Mouse (Mus musculus) limb, embryonic 13.5 days (tissue): Measurements from ENCODE around the gene Efl1. TPM values are rescaled to one million over a fixed set of nuclear protein-coding genes. Genes with fewer than 3 reads are reported as not detected.

Source experiments
- ATAC-seq: fragments of 200-750 bp; cut with Nextera tagmentation; 2 replicates; pipeline ENCODE4 v1.8.0; 2017; ENCODE audit warnings: low read depth, moderate number of reproducible peaks, moderate TSS enrichment; ENCODE audit not compliant: low FRiP score
- H3K27ac ChIP-seq: fragments of 300-500 bp; sonication (generic); 2 replicates; pipeline ENCODE4 v1.5.1; 2015; ENCODE audit warnings: inconsistent platforms, mild to moderate bottlenecking, moderate library complexity
- H3K27me3 ChIP-seq: fragments of 300-500 bp; sonication (generic); 2 replicates; pipeline ENCODE4 v1.6.1; 2015; ENCODE audit warnings: mild to moderate bottlenecking, inconsistent platforms
- H3K36me3 ChIP-seq: fragments of 300-500 bp; sonication (generic); 2 replicates; pipeline ENCODE4 v1.6.1; 2015; ENCODE audit warnings: inconsistent platforms, mild to moderate bottlenecking, moderate library complexity
- H3K4me1 ChIP-seq: fragments of 300-500 bp; sonication (generic); 2 replicates; pipeline ENCODE4 v1.6.1; 2015; ENCODE audit warnings: inconsistent platforms
- H3K4me2 ChIP-seq: fragments of 300-500 bp; sonication (generic); replicated peaks from 2 replicates; pipeline ENCODE4 v1.6.1; 2015; ENCODE audit warnings: inconsistent platforms, mild to moderate bottlenecking, moderate library complexity
- H3K4me3 ChIP-seq: fragments of 300-500 bp; sonication (generic); 2 replicates; pipeline ENCODE4 v1.5.1; 2015; ENCODE audit warnings: moderate library complexity, mild to moderate bottlenecking, inconsistent platforms
- H3K9ac ChIP-seq: fragments of 300-500 bp; sonication (generic); 2 replicates; pipeline ENCODE4 v1.6.1; 2015; ENCODE audit warnings: mild to moderate bottlenecking, inconsistent platforms
- H3K9me3 ChIP-seq: fragments of 300-500 bp; sonication (generic); 2 replicates; pipeline ENCODE4 v1.6.1; 2016; ENCODE audit warnings: inconsistent platforms
- WGBS: fragments of 180-500 bp; shearing (Covaris S2); methylation state at CpG from one replicate; pipeline ENCODE4 v1.1.7; 2015; 5-methylcytosine and 5-hydroxymethylcytosine counted together
- polyA plus RNA-seq: library from polyadenylated mRNA; unstranded; fragments of >200 nt; fragmentation: Nextera tagmentation; extraction: Ambion mirVana; gene quantifications from 2 replicates; pipeline ENCODE4 v1.2.1, GENCODE M21; 2015

Gene Efl1
- polyA plus RNA-seq, 1 experiment from 2014 or later = 26.0 TPM

DNA sequence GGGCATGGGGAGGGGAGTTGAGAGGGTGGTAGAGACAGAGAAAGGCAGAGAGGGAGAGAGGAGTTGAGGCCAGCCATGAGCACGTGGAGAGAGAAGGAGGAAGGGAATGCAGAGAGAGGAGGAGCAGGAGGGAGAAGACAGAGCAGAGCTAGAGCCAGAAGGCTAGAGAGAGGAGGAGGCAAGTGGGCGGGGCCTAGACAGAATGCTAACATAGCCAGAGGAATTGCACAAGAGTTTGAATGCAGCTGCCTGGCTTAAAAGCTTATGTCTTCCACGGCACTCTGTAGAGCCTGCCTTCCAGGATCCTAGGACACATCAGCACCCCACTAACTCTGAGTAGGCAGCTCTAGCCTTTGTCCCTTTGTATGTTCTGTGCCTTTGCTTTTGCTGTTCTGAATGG is 40.3 kb downstream of the Efl1 start:
- H3K4me3 ChIP-seq = no peak overlapping the region
- H3K4me2 ChIP-seq = no peak overlapping the region
- no peaks in the 10 kb centered on the region for H3K27me3 ChIP-seq
- H3K9me3 ChIP-seq = no peaks in the 10 kb centered on the region
- WGBS = 47% methylated on average over 3 of the region's 3 CpGs
- H3K27ac ChIP-seq = no peak overlapping the region
- H3K4me1 ChIP-seq = no peaks in the 10 kb centered on the region; the same call in 1 of the 2 replicates
- H3K9ac ChIP-seq = no peak overlapping the region
- peaks cover 69% of the 10 kb centered on the region for H3K36me3 ChIP-seq
- peak; percentile 48; the same call in 1 of the 2 replicates for ATAC-seq

DNA sequence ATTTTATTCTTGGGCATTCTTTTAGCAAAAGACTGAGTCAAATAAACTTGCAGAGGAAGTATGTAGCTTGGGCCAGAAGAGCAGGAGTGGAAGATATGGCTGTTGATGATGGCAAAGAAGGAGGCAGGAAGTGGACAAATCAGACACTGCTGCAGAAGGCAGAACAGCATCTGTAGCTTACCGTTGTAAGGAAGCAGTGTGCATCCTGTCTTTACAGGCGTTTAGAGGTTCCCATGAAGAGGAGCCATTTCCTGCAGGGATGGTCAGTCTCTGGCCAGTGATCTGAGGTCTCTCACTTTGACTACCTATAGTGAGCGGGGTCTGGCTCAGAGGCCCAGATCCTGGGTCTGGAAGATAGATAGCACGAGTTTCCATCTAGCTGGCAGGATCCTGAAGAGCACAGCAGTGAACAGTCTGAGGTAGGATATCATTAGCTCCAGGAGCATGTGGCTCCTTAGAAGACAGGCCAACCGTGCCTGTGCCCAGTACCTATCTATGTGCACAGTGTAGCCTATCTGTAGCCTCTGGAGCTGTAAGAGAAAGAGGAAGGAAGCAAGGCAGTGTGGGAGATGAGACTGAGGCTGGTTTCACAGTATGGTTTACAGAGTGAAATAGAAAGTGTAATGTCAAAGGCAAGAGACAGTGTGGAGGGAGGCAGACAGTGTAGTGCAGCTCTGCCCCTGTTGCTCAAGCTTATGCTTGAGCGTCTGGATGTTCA is 42.8 kb downstream of the Efl1 start:
- no peak for ATAC-seq
- no peak overlapping the region for H3K4me3 ChIP-seq
- H3K4me1 ChIP-seq = no peaks in the 10 kb centered on the region; the same call in 1 of the 2 replicates
- WGBS = 83% methylated on average over 6 of the region's 6 CpGs
- H3K4me2 ChIP-seq = no peak overlapping the region
- H3K9me3 ChIP-seq = no peaks in the 10 kb centered on the region
- H3K36me3 ChIP-seq = peaks cover 72% of the 10 kb centered on the region
- H3K27ac ChIP-seq = no peak overlapping the region
- no peaks in the 10 kb centered on the region for H3K27me3 ChIP-seq
- H3K9ac ChIP-seq = no peak overlapping the region

DNA sequence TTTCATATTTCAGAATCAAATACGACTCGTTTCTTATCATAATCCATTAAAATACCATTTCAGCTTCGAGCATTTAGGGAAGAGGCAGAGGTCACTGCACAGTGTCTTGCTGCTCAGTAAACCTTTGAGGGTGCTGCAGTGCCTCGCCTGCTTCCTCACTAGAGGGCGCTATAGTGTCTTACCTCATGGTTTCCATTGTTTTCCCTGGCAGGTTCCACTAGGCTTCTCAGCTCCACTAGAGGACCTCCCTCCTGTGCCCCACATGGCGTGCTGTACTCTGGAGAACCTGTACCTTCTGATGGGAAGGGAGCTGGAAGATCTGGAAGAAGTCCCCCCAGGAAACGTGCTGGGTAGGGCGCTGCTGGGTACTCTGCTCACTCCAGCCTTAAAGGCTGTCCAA is 49.3 kb downstream of the Efl1 start:
- Histone ChIP-seq H3K4me3 (no peak overlapping the region), H3K27ac (no peak overlapping the region), H3K27me3 (no peaks in the 10 kb centered on the region), H3K9ac (no peak overlapping the region), H3K36me3 (peaks cover 59% of the 10 kb centered on the region), H3K4me2 (no peak overlapping the region), H3K9me3 (no peaks in the 10 kb centered on the region), H3K4me1 (peaks cover 19% of the 10 kb centered on the region)
- WGBS = 76% methylated on average over 8 of the region's 8 CpGs
- ATAC-seq = no peak

DNA sequence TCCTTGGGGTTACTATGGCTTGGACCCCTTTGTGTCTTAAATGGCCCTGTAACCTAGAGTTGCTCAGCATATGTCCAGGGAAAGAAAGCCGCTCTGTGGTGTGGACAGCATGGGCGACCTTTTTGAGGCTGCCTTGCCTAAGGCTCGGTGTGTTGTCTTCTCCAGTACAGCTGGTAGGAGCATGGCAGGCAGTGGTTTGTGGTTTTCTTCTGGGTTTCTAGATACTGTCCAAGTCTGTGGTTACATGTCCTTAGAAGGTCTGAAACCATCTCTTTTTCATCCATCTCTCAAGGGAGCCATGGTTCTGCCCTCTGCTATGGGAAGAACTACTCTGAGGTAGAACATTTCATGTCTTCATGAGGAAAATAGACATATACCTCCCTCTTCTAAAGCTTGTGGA is 50.6 kb downstream of the Efl1 start:
- Histone ChIP-seq H3K9me3 (no peaks in the 10 kb centered on the region), H3K27me3 (no peaks in the 10 kb centered on the region), H3K27ac (no peak overlapping the region), H3K4me1 (peaks cover 28% of the 10 kb centered on the region), H3K36me3 (peaks cover 46% of the 10 kb centered on the region), H3K9ac (no peak overlapping the region), H3K4me3 (no peak overlapping the region), H3K4me2 (no peak overlapping the region)
- 90% methylated on average over 3 of the region's 3 CpGs for WGBS
- ATAC-seq = no peak

DNA sequence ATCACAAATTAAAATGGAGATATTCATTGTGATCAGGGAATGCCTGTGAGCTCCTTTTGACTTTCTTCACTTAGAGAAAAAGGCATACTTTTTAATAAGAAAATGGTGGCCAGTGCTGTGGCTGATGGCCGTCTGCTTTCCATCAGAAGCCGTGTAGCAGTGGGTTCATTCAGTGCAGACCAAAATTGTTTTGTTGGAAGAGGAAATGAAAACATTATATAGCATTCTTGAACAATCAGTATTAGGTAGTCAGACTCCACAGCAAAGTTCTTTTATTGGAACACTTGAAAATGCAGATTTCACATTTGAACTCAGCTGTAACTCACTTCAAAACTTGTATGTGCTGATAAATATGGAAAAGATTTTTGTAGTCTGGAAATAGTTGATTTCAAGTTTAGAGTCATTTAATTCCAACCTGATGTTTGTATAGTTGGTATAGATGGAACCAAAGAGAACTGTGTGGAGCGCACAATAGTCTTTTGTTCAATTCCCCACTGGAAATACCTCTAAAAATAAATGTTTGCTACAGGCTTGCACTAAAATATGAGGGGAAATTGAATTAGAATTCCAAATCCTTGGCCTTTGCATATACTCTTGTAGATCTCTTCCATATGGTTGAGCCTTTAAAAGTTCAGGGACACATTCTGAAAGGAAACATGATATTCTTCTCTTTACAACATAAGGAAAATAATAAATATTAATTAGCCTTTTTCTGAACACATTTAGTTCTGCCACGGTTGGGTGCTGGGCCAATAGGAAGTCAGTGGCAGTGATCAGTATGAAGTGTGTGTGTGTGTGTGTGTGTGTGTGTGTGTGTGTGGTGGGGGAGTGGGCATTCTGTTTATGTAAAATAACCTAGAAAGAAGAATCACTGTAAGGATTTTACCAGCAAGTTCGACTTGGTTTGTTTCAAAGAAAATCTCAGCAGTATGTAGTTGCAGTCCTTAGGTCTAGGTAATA is 54.2 kb downstream of the Efl1 start:
- Histone ChIP-seq H3K27ac (peak overlapping the region; percentile 87), H3K4me3 (no peak overlapping the region), H3K36me3 (peaks cover 31% of the 10 kb centered on the region), H3K27me3 (no peaks in the 10 kb centered on the region), H3K4me2 (no peak overlapping the region), H3K9ac (no peak overlapping the region), H3K9me3 (no peaks in the 10 kb centered on the region), H3K4me1 (peaks cover 29% of the 10 kb centered on the region)
- peak; percentile 94 for ATAC-seq
- 23% methylated on average over 5 of the region's 5 CpGs for WGBS

DNA sequence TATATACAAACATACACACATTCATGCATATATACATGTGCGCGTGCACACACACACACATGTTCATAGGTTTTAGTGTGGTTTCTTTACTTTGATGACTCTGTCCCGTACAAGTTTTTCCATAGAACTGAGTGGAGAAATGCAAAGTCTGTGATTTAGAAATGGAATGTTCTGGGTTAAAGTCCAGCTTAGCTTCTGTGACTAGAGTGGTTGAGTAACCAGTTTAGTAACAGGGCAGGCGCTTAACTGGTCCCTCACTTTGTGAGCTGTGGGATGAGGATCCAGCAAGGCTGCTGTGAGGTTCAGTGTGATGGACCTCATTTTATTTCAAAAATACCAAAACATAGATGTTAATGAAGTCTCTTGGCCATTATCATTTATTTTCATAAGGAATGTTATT is 60.8 kb downstream of the Efl1 start:
- 95% methylated on average over 4 of the region's 4 CpGs for WGBS
- no peaks in the 10 kb centered on the region for H3K9me3 ChIP-seq
- H3K4me3 ChIP-seq = no peak overlapping the region
- no peak overlapping the region for H3K4me2 ChIP-seq
- peaks cover 17% of the 10 kb centered on the region for H3K36me3 ChIP-seq
- H3K27ac ChIP-seq = no peak overlapping the region
- peaks cover 19% of the 10 kb centered on the region for H3K4me1 ChIP-seq
- no peaks in the 10 kb centered on the region for H3K27me3 ChIP-seq
- no peak overlapping the region for H3K9ac ChIP-seq
- no peak for ATAC-seq

DNA sequence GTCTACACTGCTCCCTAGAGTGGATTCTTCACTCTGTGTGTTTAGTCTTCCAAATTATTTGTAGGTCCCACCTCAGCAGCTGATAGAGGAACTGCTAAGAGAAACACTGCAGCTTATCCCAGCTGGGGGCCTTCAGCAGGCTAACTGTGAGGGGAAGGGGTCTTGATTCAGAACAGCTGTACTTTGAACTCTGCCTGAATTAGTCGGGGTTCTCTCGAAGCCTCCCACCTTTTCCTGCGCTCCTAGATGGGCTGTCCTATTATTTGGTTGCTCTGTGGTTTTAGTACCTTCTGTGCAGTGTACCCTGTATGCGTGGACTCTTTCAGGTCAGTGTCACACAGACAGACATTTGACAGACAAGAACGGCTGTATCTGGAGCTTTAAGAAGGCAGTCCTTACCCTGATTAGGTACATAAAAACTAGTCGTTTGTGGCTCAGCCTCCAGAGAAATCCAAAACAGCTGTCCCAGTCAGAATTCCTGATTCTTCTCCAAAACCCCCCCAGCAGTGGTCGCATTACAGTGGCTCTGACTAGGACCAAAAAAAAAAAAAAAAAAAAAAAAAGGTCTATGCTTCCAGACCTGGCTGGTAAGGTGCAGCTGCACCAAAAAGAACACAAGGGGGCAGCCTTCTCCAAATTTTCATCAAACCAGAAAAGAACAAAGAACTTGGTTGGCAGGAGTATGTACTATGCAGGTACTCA is 66.9 kb downstream of the Efl1 start:
- no peak overlapping the region for H3K4me3 ChIP-seq
- no peak overlapping the region; the same call in 1 of the 2 replicates for H3K9ac ChIP-seq
- H3K36me3 ChIP-seq = peaks cover 8% of the 10 kb centered on the region
- H3K27ac ChIP-seq = peak overlapping the region; percentile 87
- H3K4me1 ChIP-seq = peaks cover 70% of the 10 kb centered on the region
- no peaks in the 10 kb centered on the region for H3K9me3 ChIP-seq
- H3K27me3 ChIP-seq = no peaks in the 10 kb centered on the region
- ATAC-seq = peak; percentile 91
- 8% methylated on average over 7 of the region's 7 CpGs for WGBS
- peak overlapping the region; percentile 43 for H3K4me2 ChIP-seq

DNA sequence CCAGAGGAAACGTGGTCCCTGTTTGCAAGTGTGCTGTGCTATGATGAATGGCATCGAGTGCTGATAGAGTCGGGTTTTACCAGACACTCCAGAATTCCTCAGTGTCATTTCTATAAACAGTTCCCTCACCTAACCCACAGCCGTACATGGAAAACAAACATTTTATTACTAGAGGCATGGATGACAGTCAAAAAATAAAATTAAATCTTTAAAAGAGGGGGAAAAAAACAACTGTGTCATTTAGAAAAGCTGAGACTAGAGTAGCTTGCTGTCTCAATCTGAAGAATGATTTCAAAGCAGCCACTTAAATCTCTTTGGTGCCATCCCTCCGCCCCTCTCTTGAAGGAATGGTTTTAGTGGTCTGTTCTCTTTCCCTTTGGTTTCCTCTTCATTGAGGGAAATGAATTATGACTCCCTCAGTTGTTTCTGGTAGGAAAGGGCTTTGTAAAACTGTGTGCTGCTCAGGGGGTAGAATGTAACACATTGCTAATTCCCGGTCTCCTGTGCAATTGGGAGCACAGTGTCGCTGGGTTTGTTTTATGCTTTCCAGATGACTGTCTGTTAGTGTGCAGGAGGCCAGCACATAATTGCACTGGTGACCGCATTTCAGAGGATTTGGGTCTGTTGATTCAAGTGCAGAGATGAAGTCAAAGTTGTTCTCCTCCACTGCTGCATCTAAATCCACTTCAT is 67.6 kb downstream of the Efl1 start:
- H3K27ac ChIP-seq = peak overlapping the region; percentile 86
- peak overlapping the region; percentile 43 for H3K4me2 ChIP-seq
- H3K36me3 ChIP-seq = peaks cover 4% of the 10 kb centered on the region
- peaks cover 77% of the 10 kb centered on the region for H3K4me1 ChIP-seq
- H3K9ac ChIP-seq = no peak overlapping the region
- peak; percentile 43; the same call in 1 of the 2 replicates for ATAC-seq
- no peaks in the 10 kb centered on the region for H3K9me3 ChIP-seq
- no peaks in the 10 kb centered on the region for H3K27me3 ChIP-seq
- 9% methylated on average over 8 of the region's 8 CpGs for WGBS
- H3K4me3 ChIP-seq = no peak overlapping the region

DNA sequence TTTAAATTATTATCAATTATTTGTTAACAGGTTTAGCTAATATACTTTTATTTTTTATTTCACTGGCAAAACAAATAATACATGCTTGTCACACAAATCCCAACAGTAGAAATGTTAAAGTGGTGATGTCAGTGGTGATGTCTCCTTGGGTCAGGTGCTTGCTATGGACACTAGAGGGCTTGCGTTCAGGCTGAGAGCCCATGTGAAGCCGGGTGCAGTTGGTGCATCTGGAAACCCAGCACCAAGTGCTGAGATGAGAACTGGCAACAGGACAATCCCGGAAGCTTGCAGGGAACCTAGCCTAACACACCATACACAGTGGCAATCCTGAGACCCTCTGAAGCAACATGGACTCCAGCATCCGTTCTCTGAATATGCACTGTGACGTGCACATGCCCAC is 70.9 kb downstream of the Efl1 start:
- H3K4me3 ChIP-seq = no peak overlapping the region
- peaks cover 87% of the 10 kb centered on the region for H3K4me1 ChIP-seq
- WGBS = 78% methylated on average over 5 of the region's 5 CpGs
- no peak overlapping the region; the same call in 1 of the 2 replicates for H3K27ac ChIP-seq
- no peaks in the 10 kb centered on the region for H3K27me3 ChIP-seq
- no peaks in the 10 kb centered on the region for H3K36me3 ChIP-seq
- no peak for ATAC-seq
- H3K4me2 ChIP-seq = no peak overlapping the region
- H3K9me3 ChIP-seq = no peaks in the 10 kb centered on the region
- H3K9ac ChIP-seq = no peak overlapping the region

DNA sequence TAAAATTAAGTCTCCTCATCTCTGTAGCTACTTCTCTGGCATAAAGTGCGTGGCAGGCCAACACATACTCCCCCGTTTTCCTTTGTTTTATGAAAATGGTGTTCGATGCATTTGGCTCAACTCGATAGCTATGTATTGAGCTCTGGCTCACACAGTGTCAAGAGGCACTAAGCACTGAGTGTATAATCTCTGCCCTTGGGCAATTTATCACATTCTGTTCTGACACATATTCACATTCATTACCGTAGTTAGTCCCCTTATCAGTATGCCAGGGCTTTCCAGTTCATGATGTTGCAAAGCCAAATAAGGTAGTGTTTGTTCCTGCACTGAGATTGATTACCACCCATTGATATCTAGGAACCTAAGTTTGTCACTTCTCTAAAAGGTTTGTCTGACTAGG is 71.3 kb downstream of the Efl1 start:
- no peaks in the 10 kb centered on the region for H3K27me3 ChIP-seq
- no peaks in the 10 kb centered on the region for H3K36me3 ChIP-seq
- no peak overlapping the region for H3K4me2 ChIP-seq
- no peak overlapping the region for H3K9ac ChIP-seq
- peaks cover 87% of the 10 kb centered on the region for H3K4me1 ChIP-seq
- peak overlapping the region; percentile 33; the same call in 1 of the 2 replicates for H3K27ac ChIP-seq
- WGBS = 79% methylated on average over 5 of the region's 5 CpGs
- H3K9me3 ChIP-seq = no peaks in the 10 kb centered on the region
- H3K4me3 ChIP-seq = no peak overlapping the region
- ATAC-seq = no peak

DNA sequence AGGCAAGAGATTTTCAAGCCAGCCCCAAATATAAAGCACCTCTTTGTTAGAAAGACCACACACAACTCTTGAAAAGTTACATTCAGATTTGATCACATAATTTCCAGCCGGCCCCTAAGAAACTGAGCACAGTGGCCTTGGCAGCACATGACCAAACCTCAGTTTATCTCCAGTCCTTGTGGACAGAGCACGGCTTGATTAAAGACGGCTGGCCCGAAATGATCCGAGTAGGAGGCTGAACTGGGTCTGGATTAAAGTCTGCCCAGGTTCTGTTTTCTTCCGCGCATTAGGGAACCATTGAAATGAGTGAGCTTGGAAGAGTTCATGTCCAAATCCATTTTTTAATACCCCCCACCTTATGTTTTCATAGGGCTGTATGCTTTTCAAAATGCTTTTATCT is 72.1 kb downstream of the Efl1 start:
- Histone ChIP-seq H3K27ac (peak overlapping the region; percentile 91; the same call in 1 of the 2 replicates), H3K4me2 (0 out of 2 replicates have a peak overlapping the region, but pooled peaks have one; percentile 17), H3K4me1 (peaks cover 87% of the 10 kb centered on the region), H3K9ac (no peak overlapping the region), H3K27me3 (no peaks in the 10 kb centered on the region), H3K9me3 (no peaks in the 10 kb centered on the region), H3K4me3 (no peak overlapping the region), H3K36me3 (no peaks in the 10 kb centered on the region)
- ATAC-seq = no peak
- WGBS = 22% methylated on average over 7 of the region's 7 CpGs
